Mouse (Mus musculus): ENCODE measurements around the gene Hcn4.

DNA sequence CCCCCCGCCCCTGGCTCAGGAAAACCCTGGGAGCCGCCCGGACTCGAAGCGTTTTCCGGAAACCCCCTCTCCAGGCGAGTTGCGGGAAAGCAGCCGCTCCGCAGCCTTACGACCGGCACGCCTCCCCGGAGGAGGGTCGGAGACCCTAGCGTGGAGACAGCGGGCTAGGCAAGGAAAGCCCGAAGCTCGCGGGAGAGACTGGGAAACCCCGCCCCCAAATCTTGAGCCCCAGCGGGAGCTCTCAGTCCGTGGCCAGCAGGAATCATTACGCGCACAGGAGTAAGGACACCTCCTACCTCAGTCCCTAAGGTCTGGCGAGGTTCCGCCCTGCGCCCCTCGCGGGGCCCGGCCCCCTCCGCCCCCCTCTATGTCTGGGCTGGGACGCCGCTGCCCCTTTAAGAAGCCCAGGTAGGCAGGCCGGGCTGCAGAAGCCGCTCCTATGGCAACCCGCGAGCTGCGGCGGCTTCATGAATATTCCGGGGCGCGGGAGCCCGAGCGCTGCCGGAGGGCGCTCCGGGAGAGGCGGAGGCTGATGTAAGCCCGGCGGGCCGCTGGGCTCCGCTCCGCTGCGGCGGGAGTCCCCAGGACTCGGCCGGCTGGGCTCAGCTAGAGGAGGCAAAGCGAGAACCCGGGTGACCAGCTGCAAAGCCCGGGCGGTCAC, 651 bp upstream of the Hcn4 start:
- TF ChIP-seq CTCF (IDR thresholded peaks at IDR 0.05; ENCODE audit: low read depth, low read length) (no peak), POLR2A (IDR thresholded peaks at IDR 0.05; ENCODE audit: insufficient read depth, low read length) (no peak)
